Mouse (Mus musculus): ENCODE measurements around the gene Slc1a7.

GRCm38 (mm10) chr4:108052673-108053072 is 84.5 kb downstream of the Slc1a7 start:
- TF ChIP-seq CTCF (IDR thresholded peaks at IDR 0.05; ENCODE audit: borderline replicate concordance, insufficient read depth, low read depth, low read length) (no peak), POLR2A (IDR thresholded peaks at IDR 0.05; ENCODE audit: borderline replicate concordance, insufficient read depth, low read length) (no peak)

Measured in cerebellum, adult 2 months (tissue).